Mouse (Mus musculus) cerebral cortex, adult 2 months (tissue): ENCODE data around the gene Lrp5.

Source experiments
- WGBS: fragments of 180-500 bp; shearing (Covaris S2); methylation state at CpG from one replicate; pipeline ENCODE4 v1.1.7; 2018; 5-methylcytosine and 5-hydroxymethylcytosine counted together

Lrp5 gene

DNA sequence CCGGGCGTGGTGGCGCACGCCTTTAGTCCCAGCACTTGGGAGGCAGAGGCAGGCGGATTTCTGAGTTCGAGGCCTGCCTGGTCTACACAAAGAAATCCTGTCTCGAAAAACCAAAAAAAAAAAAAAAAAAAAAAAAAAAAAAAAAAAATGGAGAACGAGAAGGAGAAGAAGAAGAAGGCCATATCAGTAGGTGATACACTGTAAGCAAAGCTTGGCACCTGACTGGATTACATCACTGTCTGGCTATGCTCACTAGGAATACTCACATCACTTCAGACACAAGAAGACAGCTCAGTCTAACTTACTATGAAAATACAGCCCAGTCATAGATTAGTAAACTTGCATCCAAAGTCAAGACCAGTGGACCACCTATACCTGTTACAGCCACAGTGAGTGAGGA lies 131.6 kb downstream of the Lrp5 start:
- 90% methylated on average over 8 of the region's 8 CpGs for WGBS

DNA sequence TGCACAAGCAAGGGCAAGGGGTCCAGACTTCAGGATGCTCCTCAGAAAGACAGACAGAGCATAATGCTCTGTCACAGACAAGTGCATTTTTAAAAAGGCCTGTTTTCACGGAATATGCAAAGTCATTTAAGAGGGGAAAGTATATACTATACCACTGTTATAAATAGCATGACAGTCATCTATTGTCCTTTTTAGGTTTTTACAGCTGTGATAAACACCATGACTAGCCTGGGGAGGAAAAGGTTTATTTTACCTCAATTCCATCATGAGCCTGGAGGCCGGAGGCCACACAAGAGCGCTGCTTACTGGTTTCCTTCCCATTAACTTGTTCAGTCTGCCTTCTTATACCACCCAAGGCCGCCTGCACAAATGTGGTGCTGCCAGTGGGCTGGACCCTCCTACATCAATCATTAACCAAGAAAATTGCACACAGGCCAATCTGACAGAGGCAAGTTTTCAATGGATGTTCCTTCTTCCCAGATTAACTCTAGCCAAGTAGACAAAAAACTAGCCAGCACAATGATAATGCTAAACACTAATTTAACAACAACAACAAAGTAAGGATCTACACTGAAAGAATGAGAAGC lies 134.7 kb downstream of the Lrp5 start:
- 48% methylated on average over 4 of the region's 4 CpGs for WGBS

DNA sequence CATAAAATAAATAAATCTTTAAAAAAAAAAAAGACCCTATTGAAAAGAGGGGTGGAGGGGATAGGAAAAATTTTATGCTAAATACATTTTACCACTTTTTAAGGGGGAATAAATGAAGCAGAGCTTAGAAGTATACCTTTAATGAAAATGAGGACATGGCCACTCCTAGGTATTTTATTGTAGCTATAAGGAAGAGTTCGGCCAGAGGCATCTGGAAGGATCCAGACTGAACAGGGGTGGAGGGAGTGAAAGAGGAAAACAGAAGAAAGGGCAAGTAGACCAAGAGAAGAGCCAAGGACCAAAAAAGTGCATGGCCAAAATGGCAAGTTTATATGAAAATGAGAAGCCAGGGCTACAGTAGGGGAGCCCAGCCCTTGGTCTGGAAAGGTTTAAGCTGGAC lies 136.3 kb downstream of the Lrp5 start:
- 87% methylated on average over 1 of the region's 1 CpGs for WGBS

- WGBS, result 86% methylated on average over 1 of the region's 1 CpGs
These were observed 137.1 kb downstream of the Lrp5 start for GRCm38 (mm10) chr19:3549263-3549662.

DNA sequence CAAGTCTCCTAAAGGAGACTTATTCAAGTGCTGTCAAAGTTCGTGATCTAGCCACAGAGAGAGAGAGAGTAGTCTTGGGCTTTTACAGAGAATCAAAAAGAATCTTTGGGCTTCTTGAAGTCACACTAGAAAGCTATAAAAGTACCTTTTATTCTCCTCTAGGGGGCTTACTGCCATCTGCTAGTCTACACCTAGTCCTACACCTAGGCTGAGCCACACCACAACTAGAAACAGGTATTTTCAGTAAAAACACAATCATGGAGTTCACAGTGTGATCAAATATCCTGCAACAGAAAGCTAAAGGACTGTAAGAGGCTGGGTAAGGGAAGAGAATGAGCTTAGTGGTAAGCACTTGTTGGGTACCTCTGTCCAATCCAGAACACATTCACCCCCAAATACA lies 138.1 kb downstream of the Lrp5 start:
- WGBS, result 100% methylated on average over 1 of the region's 1 CpGs

DNA sequence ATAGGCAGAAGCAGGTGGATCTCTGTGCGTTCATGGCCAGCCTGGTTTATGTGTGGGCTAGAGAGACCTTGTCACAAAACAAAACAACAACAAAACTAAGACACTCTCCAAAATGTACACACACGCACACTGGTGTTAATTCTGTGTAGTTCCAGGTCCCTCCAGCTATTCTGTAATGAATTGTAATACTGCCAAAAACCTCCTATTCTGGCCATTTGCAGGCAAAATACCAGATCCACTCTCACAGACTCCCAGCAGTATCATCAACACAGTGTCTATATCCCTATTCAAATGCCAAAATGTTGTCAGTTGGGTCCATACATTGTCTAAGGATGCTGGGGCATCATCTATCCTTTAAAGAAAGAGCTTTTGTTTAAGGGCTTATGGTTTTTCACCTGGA lies 141.4 kb downstream of the Lrp5 start:
- 60% methylated on average over 2 of the region's 2 CpGs for WGBS

DNA sequence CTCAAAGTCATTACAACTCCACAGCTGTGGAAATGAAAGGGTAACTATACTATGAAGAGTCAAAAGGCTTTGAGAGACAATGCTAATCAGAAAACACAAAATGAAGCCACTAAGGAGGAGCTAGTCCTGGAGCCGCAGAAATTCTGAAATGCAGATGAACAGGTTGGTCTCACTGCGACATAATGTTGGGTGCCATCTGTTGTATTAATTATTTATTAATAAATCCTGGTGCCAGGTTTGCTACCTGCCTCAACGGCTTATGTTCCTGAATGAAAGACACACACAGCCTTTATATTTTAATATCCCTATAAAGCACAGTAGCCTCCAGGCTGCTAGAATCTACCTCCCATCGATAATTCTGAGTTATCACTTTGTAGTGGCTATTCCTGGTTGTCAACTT lies 143.8 kb downstream of the Lrp5 start:
- 95% methylated on average over 4 of the region's 4 CpGs for WGBS

- WGBS, result 96% methylated on average over 5 of the region's 5 CpGs
These were observed 145.4 kb downstream of the Lrp5 start for GRCm38 (mm10) chr19:3540997-3541396.

- WGBS, result 83% methylated on average over 2 of the region's 2 CpGs
These were observed 146.1 kb downstream of the Lrp5 start for GRCm38 (mm10) chr19:3540254-3540653.

GRCm38 (mm10) chr19:3539456-3539855 lies 146.9 kb downstream of the Lrp5 start:
- 82% methylated on average over 5 of the region's 5 CpGs for WGBS

GRCm38 (mm10) chr19:3537658-3538057 lies 148.7 kb downstream of the Lrp5 start:
- WGBS, result 86% methylated on average over 6 of the region's 6 CpGs

GRCm38 (mm10) chr19:3534945-3535344 lies 151.4 kb downstream of the Lrp5 start:
- WGBS, result 65% methylated on average over 3 of the region's 3 CpGs
